Mouse (Mus musculus) right cerebral cortex, postnatal 10 days (tissue): ENCODE results near the gene Pcsk1.

ENCODE experiments used
- DNase-seq, 2 experiments: peaks; one replicate each; pipeline ENCODE4 v3.0.0; 2021; ENCODE audit warnings: low spot score in 2 of 2

Gene Pcsk1

GRCm38 (mm10) chr13:75089721-75090410, at the start of gene Pcsk1:
TSS of gene Pcsk1 (plus strand) at chr13:75089826.
- DNase-seq = peak; percentile 53

DNA sequence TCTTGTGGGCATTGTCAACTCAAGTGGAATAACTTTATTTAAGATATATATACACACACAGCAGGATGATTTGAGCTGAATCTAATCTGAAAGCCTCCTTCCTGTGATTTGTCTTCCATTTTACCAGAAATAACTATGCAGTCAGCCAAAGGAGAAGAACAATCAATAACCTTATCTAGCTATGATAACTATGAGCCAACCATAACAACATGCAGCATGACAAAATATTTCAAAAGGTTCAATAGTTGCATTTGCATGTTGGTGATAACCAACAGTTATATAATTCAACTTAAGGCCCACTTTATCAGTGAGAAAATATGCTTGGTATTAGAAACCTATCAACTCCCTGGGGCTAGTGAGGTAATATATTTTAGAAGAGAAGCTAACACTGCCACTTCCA, 30.8 kb upstream of the Pcsk1 start:
- no peak for DNase-seq

GRCm38 (mm10) chr13:75063947-75064346, 25.7 kb upstream of the Pcsk1 start:
- no peak for DNase-seq

GRCm38 (mm10) chr13:75088597-75088996, 1.0 kb upstream of the Pcsk1 start:
- DNase-seq = no peak

- peak; percentile 32 to 37 for DNase-seq
Observed at GRCm38 (mm10) chr13:75090411-75090779, 769 bp downstream of the Pcsk1 start.

DNA sequence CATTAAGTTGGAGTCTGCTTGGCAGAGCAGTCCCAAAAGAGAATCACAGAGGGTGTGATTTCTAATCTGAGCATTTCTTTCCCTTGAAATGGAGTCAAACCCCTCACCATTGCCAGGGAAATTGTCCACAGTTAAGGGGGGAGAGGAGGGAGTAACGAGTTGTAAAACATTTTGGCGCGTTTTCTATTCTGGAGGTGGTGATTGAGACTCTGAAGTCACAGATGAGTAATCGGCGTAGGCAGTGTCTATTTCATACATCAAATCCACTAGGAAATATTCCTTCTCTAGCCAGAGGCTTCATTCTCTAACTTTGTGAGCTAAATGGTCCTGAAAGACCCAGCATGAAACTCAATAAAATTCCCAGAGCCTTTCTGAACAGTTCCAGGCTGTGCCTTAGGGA, 1.4 kb downstream of the Pcsk1 start:
- DNase-seq = no peak

DNA sequence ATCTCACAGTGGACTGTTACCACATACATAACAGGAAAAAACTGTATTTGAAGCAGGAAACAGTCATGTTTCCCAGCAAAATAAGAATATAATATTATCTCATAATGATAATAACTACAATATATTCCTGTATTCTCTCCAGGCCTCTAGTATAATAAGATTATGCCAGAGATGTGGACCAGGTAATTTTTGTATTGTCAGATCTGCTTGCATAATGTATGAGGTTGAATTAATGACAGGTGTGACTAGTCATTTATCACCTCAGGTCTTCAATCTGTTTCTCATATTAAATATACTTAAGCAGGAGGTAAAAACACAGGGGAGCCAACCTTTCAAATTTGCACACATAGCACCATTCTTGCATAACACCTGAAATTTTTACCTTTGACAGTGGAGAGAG, 5.9 kb downstream of the Pcsk1 start:
- DNase-seq = no peak

GRCm38 (mm10) chr13:75113114-75113513, 23.5 kb downstream of the Pcsk1 start:
- DNase-seq = peak in 1 of 2 experiments; percentile 25

- peak in 1 of 2 experiments; percentile 48 for DNase-seq
Observed at GRCm38 (mm10) chr13:75114007-75114424, 24.4 kb downstream of the Pcsk1 start.

GRCm38 (mm10) chr13:75114838-75115237, 25.2 kb downstream of the Pcsk1 start:
- no peak for DNase-seq

GRCm38 (mm10) chr13:75135833-75136232, 46.2 kb downstream of the Pcsk1 start:
- DNase-seq = no peak

DNA sequence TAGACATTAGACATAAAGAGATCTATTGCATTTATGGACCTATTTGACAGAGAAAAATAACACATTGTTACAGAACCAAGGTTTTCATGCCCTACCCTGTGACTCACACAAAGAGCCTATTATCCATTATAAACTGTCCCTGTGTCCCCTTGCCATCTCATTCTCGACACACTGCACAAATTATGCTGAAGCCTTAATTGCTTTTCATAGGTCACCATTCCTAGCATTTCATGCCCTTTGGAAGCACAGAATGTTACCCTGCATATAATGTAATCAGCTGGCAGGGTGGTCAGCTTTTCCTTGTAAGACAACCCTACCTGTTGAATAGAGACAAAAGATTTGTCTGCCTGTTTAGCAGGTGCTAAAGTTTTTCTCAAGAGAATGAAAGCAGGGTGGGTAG, 71.0 kb downstream of the Pcsk1 start:
- no peak for DNase-seq

DNA sequence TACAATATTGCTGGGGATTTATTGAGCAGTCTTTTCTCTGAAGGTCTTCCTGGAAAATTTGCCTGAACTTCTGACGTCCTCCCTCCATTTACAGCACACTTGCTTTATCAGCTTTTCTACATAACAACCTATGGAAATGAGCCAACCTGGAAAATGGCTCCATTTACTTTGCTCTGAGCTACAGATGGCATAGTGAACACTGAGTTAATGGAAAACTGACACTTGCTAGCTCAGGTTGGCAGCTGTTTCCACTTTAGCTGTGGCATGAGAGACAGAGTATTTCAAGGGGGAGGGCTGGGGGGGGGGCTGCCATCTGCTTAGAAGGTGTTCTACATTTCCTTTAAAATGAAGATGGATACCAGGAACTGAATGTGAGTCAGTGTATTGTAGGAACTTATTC, 73.8 kb downstream of the Pcsk1 start:
- peak in 1 of 2 experiments; percentile 19 for DNase-seq
